In the genomic region with DNA sequence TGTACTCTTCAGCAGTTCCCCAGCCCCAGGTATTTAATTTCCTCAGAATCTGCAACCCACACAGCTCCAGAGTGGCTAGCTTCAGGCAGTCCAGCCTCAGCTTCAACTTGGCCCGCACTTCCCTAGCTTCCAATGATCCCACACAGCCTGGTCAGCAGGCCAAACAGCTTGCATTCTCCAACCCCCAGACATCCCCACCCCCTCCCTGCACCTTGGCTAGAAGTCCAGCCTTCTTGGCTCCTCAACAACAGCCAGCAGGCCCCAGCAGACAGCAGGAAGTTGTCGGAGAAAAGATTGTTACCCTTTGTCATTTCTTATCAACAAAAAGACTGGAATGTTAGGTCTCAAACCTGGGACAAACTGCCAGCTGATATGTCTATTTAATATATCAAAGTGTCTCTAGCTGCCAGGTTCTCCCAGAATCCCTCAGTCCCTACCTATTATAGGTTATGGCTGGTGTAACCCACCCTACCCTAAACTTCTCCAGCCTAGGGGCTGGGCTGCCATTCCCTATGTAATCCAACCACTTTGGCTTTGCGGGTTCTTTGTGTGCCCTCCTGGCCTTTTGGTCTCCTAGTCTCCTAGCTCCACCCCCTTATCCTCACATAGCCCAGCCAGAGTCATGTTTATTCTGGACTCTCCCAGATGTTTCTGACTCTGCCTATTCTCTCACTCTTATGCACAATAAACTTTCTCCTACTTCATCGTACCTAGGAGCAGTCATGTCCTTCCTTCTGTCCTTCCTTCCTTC, we compare ENCODE assay signal across 9 mouse cellular contexts. TPM values are rescaled to one million over a fixed set of nuclear protein-coding genes. Genes with fewer than 3 reads are reported as not detected.
DNase-seq lines count a peak whose midpoint lies in the region; ATAC-seq lines count a peak whose summit lies in the region.
"Had no signal": no experiment of that assay in that cellular context is flagged by ENCODE, and none has a peak within 500 bp of the region (broad histone marks: within the 10 kb centered on the region; RNA-seq: fewer than 3 reads in every experiment).

No protein-coding gene starts in this region.

- intact Hi-C loops in gastrocnemius, postnatal 14 days (cut with DNase I; ENCODE audit: low total_unique reads), result no loop called here

- H3K4me1 ChIP-seq in intestine, embryonic 16.5 days (ENCODE audit: control insufficient read depth, insufficient read depth, low read length), result peaks cover 31% of the 10 kb centered on the region

- peak overlapping the region; percentile 68 for H3K27ac ChIP-seq in intestine, embryonic 16.5 days (ENCODE audit: low read length)

- WGBS in intestine, embryonic 16.5 days, result 18% methylated on average over 4 of the region's 4 CpGs

- H3K9ac ChIP-seq in intestine, embryonic 16.5 days (ENCODE audit: low read depth, low read length), result no peak overlapping the region

- no peak overlapping the region for H3K4me2 ChIP-seq in intestine, embryonic 16.5 days (ENCODE audit: low read depth, low read length)

- H3K9me3 ChIP-seq in intestine, embryonic 16.5 days (ENCODE audit: control insufficient read depth, low read length), result no peaks in the 10 kb centered on the region

- H3K4me3 ChIP-seq in intestine, embryonic 16.5 days (ENCODE audit: low read length), result no peak overlapping the region
- H3K4me3 ChIP-seq: erythroblast, embryonic 14.5 days had no signal

- ATAC-seq in intestine, embryonic 16.5 days, result peak; percentile 74

- H3K27me3 ChIP-seq in intestine, embryonic 16.5 days (replicated peaks; ENCODE audit: control insufficient read depth, insufficient read depth, low read length), result no peaks in the 10 kb centered on the region

- H3K36me3 ChIP-seq in intestine, embryonic 16.5 days (ENCODE audit: control insufficient read depth, insufficient read depth, low read length), result no peaks in the 10 kb centered on the region

- DNase-seq in cerebellum, postnatal 14 days, result peak; percentile 51
- no peak for DNase-seq in cerebellum, adult 11-12 months
- DNase-seq in gastrocnemius, postnatal 14 days, result peak; percentile 69
- DNase-seq in lung, postnatal 14 days, result peak; percentile 45
- DNase-seq in MN1 (ENCODE audit: low spot score), result no peak
- DNase-seq in layer of hippocampus, postnatal 36 days, result no peak
- DNase-seq in left cerebral cortex, adult 8-10 months (ENCODE audit: low spot score in 2 of 2), result no peak

RNA-seq across cellular contexts. Expression of gene Slamf9, which starts 43.1 kb away (rescaled TPM):
- total RNA-seq in gastrocnemius, postnatal 14 days (2021), result under 1 TPM; 0.33 to 0.57 TPM
- 1.6 and 2.3 TPM in 2 replicates for polyA plus RNA-seq in intestine, embryonic 16.5 days (2015; fragmentation: Nextera tagmentation; extraction: Ambion mirVana)
- under 1 TPM in 1 of 2 experiments, not detected in 1; 0.28 TPM for total RNA-seq in layer of hippocampus, postnatal 36 days (2021)
- 1 to 10 TPM in 3 of 4 experiments, under 1 TPM in 1; 0.27 to 5.6 (median 3.3) TPM for total RNA-seq in left cerebral cortex, adult 8-10 months (2022)
- polyA plus RNA-seq: erythroblast, embryonic 14.5 days had no signal

RNA-seq across cellular contexts. Expression of gene Igsf9, which starts 49.6 kb away (rescaled TPM):
- total RNA-seq in gastrocnemius, postnatal 14 days (2021), result under 1 TPM; 0.37 to 0.51 TPM
- 109 and 110 TPM in 2 replicates for polyA plus RNA-seq in intestine, embryonic 16.5 days (2015; fragmentation: Nextera tagmentation; extraction: Ambion mirVana)
- 10 to 100 TPM in 1 of 2 experiments, 1 to 10 TPM in 1; 8.0 to 10.7 TPM for total RNA-seq in layer of hippocampus, postnatal 36 days (2021)
- total RNA-seq in left cerebral cortex, adult 8-10 months (2022), result 1 to 10 TPM; 5.2 to 9.1 (median 7.9) TPM
- polyA plus RNA-seq: erythroblast, embryonic 14.5 days had no signal

RNA-seq across cellular contexts. Expression of gene Pigm, which starts 55.7 kb away (rescaled TPM):
- total RNA-seq in gastrocnemius, postnatal 14 days (2021), result 1 to 10 TPM; 4.4 to 4.8 TPM
- polyA plus RNA-seq in intestine, embryonic 16.5 days (2015; fragmentation: Nextera tagmentation; extraction: Ambion mirVana), result 5.0 and 5.6 TPM in 2 replicates
- 1 to 10 TPM; 9.1 TPM for total RNA-seq in layer of hippocampus, postnatal 36 days (2021)
- 1 to 10 TPM; 8.0 to 8.7 (median 8.1) TPM for total RNA-seq in left cerebral cortex, adult 8-10 months (2022)

Comparison
In these comparisons a context has a peak if more than half of its experiments do, and no peak if none do; other contexts are left out.
1. DNase-seq: peak in cerebellum, postnatal 14 days (2 of 2), gastrocnemius, postnatal 14 days (single experiment) and lung, postnatal 14 days (single experiment); none in cerebellum, adult 11-12 months (single experiment), MN1 (single experiment), layer of hippocampus, postnatal 36 days (0 of 2) and left cerebral cortex, adult 8-10 months (0 of 2).
2. RNA of gene Igsf9, which starts 49.6 kb away (total RNA-seq): 8.0 to 10.7 TPM in layer of hippocampus, postnatal 36 days and 5.2 to 9.1 TPM in left cerebral cortex, adult 8-10 months; 0.37 to 0.51 TPM in gastrocnemius, postnatal 14 days; every median in the first group is over 4 times any median in the second.